Mouse (Mus musculus): ENCODE data around the gene Chrna4.

Chrna4 gene

GRCm38 (mm10) chr2:181035186-181035585, 8.2 kb downstream of the Chrna4 start:
- DNase-seq, result no peak

DNA sequence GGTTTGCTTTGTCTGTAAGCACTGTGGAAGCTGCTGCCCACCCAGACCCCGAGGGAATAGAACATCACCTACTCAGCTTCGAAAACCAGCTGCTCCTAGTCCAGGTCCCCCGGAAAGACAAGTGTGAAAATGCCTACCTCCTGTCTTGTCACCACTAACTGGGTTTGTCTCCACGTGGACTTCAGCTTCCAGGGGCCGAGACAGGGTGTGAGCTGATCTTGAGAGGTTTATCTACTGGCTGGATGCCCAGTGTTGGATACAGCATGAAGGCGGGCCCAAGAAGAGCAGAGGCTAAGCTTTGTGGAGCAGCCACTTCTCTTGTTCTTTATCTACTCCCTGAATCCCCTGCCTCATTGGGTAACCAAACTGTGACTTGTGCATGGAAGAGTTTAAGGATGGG, 10.0 kb downstream of the Chrna4 start:
- peak; percentile 28 to 31 for DNase-seq

- peak; percentile 77 to 80 for DNase-seq
Observed at GRCm38 (mm10) chr2:181032407-181032806, 10.9 kb downstream of the Chrna4 start.

GRCm38 (mm10) chr2:181031406-181031934, 11.9 kb downstream of the Chrna4 start:
- DNase-seq, result no peak

DNA sequence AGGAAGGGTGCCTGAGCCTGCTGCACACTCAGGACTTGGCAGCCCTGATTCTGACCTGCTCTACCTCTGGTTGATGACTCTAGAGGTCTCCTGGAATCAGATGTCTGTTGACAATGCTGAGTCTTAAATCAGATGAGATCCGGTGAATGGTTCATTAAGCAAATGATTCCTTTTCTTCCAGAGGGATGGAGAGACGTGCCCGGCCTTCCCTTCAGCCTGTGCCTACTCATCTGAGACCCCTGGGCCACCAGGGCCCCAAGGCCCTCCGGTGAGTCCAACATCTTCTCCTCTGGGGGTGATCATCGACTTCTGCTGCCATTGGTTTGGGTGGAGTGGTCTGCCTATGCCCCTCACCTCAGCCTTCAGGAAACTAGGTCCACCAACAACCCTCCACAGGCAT, 35.0 kb downstream of the Chrna4 start:
- DNase-seq, result no peak

GRCm38 (mm10) chr2:181007054-181007453, 36.3 kb downstream of the Chrna4 start:
- no peak for DNase-seq

DNA sequence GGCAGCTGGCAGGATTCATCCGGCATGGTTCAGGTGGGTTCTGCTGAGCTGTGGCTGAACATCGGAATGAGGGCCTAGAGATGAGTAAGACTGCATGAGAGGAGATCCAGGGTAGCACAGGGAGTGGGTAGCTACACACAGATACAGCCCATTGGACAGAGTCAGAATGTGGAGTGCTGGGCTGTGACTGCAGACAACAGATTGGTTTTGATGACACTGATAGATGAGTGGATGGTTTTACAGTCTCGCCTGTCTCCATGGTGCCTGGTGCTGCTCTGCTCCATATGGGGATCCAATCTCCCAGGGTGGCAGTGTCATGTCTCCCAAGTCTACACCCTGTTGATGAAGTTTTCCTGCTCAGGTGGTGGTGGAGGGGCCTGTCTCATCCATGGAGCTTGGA, 46.4 kb downstream of the Chrna4 start:
- DNase-seq, result no peak

- peak; percentile 73 to 75 for DNase-seq
Observed at GRCm38 (mm10) chr2:180996436-180996835, 46.9 kb downstream of the Chrna4 start.

- peak in 1 of 2 experiments; percentile 46 for DNase-seq
Observed at GRCm38 (mm10) chr2:180995457-180995856, 47.9 kb downstream of the Chrna4 start.

DNA sequence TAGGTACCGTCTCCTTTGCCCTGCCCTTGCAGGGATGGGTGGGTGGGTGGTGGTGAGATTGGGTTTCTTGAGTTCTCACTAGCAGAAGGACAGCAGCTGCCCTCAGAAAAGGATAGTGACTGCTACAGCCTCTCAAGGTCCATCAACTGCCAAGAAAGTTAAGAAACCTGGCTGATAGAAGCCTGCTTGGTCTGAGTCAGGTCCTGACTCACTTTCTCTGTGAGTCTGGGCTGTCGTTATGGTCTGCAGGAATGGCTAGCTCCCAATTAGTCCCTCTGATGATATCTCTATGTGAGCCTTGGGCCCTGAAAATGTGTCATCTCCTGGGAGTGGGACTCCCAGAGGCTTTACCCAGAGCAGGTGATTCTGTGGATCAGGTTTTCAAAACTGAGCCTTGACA, 49.0 kb downstream of the Chrna4 start:
- DNase-seq, result no peak

GRCm38 (mm10) chr2:180990347-180990746, 53.0 kb downstream of the Chrna4 start:
- DNase-seq, result no peak

DNA sequence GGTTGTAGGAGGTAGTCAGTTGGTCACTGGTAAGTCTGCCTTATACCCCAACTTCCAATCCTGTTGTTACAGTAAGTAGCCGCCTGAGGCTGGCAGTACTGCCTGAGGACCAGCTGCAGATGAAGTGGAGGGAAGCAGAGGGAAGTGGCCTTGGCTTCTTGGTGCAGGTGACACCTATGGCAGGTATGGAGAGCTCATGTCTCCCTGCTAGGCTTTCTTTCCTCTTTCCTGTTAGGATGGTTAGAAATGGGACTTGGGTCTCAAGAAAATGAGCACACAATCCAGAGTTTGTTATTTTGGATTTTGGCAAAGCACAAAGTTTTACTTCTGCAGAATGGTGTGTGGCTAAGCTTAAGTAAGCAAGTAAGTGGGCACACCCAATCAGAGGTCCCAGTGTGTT, 54.4 kb downstream of the Chrna4 start:
- DNase-seq, result no peak

- DNase-seq, result no peak
Observed at GRCm38 (mm10) chr2:180988347-180988913, 54.9 kb downstream of the Chrna4 start.

- DNase-seq, result no peak
Observed at GRCm38 (mm10) chr2:180987432-180988030, 55.8 kb downstream of the Chrna4 start.

DNA sequence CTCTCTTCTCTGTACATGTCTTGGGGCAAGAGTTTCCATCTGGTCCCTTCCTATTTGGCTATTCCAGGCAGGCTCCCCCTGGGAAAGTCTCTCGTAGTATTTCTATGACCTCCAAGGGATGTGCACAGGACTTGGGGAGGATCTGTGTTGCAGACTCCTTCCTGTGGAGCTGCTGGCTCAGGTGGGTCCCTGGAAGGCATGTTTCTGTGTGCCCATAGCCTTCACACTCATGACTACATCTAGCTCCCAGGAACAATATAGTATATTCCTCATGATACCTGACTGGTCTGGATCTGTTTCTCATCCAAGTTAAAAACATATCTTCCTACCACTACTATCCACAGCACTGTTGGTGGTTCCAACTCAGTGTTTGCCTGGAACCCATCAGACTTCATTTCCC, 56.3 kb downstream of the Chrna4 start:
- DNase-seq, result no peak

DNA sequence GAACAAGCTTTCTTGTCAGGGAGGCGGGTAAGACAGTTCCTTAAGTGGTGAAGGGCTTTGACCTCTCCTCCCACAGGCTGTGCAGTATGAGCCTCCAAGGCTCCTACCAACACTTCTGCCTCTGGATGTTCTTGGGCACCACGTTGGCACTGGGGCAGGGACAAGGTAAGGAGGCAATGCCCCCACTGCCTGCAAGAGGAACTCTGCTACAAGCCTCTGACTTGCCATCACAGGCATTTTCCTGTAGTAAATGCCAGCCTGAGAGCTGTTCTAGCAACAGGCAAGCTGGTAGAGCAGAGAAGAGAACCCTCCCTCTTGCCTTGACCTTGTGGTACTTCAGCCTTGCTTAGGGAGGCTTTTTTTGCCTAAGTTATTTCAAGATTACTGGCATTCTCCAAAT, 56.9 kb downstream of the Chrna4 start, which contains the start of gene Col20a1:
Gene Col20a1 (plus strand): TSS at position 87 of the 400 bp plus-strand sequence.
- no peak for DNase-seq

DNA sequence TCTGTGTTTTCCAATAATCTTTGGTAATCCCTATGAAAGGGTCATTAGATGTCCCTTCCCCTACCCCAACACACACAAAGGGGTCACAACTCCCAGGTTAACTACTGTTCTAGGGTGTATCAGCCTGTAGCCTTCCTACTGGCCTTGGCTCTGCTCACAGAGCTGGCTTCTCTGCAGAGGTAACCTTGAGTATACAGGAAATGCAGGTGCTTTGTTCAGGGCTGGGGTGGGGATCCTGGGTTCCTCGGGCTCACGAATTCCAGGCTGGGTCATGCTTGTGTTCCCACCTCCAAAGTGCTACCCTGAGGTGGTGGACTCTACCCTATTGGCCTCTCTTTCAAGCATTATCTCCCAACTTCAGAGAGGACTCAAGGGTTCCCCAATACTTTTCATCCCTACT, 57.7 kb downstream of the Chrna4 start:
- DNase-seq, result no peak

GRCm38 (mm10) chr2:180981133-180981532, 62.2 kb downstream of the Chrna4 start:
- no peak for DNase-seq
